Mouse (Mus musculus): ENCODE results near the gene Ccdc40. TPM values are rescaled to one million over a fixed set of nuclear protein-coding genes. Genes with fewer than 3 reads are reported as not detected.
"Not testable (repeated sequence)": the region's sequence is repeated elsewhere in the genome, so short reads cannot be mapped to it uniquely, and the experiment has no call there.

Gene Ccdc40
- polyA plus RNA-seq, 1 experiment, result 0.47 TPM

GRCm38 (mm10) chr11:119285791-119286527, 57.6 kb downstream of the Ccdc40 start:
- TF ChIP-seq POLR2A (IDR thresholded peaks at IDR 0.05; ENCODE audit: low read depth, low read length) (no peak), CTCF (IDR thresholded peaks at IDR 0.05; ENCODE audit: extremely low read depth, insufficient read depth, insufficient read length, insufficient replicate concordance) (no peak)
- DNase-seq (ENCODE audit: low read depth in 1 of 2, low spot score in 2 of 2), result no peak
- Histone ChIP-seq H3K27ac (ENCODE audit: insufficient read depth, low read length) (no peak overlapping the region), H3K27me3 (ENCODE audit: control insufficient read depth, insufficient read depth, low read length) (no peaks in the 10 kb centered on the region), H3K4me1 (ENCODE audit: control insufficient read depth, insufficient read depth, insufficient read length) (no peaks in the 10 kb centered on the region; the same call in 1 of the 2 replicates), H3K36me3 (ENCODE audit: control insufficient read depth, insufficient read depth, low read length) (peaks cover 23% of the 10 kb centered on the region), H3K4me3 (ENCODE audit: extremely low read depth, insufficient read depth, insufficient read length) (no peak overlapping the region)
- WGBS, result 77% methylated on average over 9 of the region's 9 CpGs

- TF ChIP-seq CTCF (IDR thresholded peaks at IDR 0.05; ENCODE audit: extremely low read depth, insufficient read depth, insufficient read length, insufficient replicate concordance), result no peak
- no peak for TF ChIP-seq POLR2A (IDR thresholded peaks at IDR 0.05; ENCODE audit: low read depth, low read length)
- H3K4me3 ChIP-seq (ENCODE audit: extremely low read depth, insufficient read depth, insufficient read length), result no peak overlapping the region
- H3K36me3 ChIP-seq (ENCODE audit: control insufficient read depth, insufficient read depth, low read length), result peaks cover 31% of the 10 kb centered on the region
- H3K27me3 ChIP-seq (ENCODE audit: control insufficient read depth, insufficient read depth, low read length), result no peaks in the 10 kb centered on the region
- no peak overlapping the region for H3K27ac ChIP-seq (ENCODE audit: insufficient read depth, low read length)
- WGBS, result 91% methylated on average over 20 of the region's 20 CpGs
- no peaks in the 10 kb centered on the region; the same call in 1 of the 2 replicates for H3K4me1 ChIP-seq (ENCODE audit: control insufficient read depth, insufficient read depth, insufficient read length)
- no peak for DNase-seq (ENCODE audit: low read depth in 1 of 2, low spot score in 2 of 2)
These were observed 59.0 kb downstream of the Ccdc40 start for GRCm38 (mm10) chr11:119287207-119287992.

GRCm38 (mm10) chr11:119292861-119293260, 64.5 kb downstream of the Ccdc40 start:
- peaks cover 60% of the 10 kb centered on the region for H3K36me3 ChIP-seq (ENCODE audit: control insufficient read depth, insufficient read depth, low read length)
- not testable (repeated sequence) for DNase-seq (ENCODE audit: low read depth in 1 of 2, low spot score in 2 of 2); H3K4me1 ChIP-seq (ENCODE audit: control insufficient read depth, insufficient read depth, insufficient read length); H3K4me3 ChIP-seq (ENCODE audit: extremely low read depth, insufficient read depth, insufficient read length); H3K27me3 ChIP-seq (ENCODE audit: control insufficient read depth, insufficient read depth, low read length); H3K27ac ChIP-seq (ENCODE audit: insufficient read depth, low read length)
- WGBS, result 96% methylated on average over 8 of the region's 8 CpGs

- WGBS, result 31% methylated on average over 6 of the region's 6 CpGs
- H3K4me3 ChIP-seq (ENCODE audit: extremely low read depth, insufficient read depth, insufficient read length), result no peak overlapping the region
- no peak for DNase-seq (ENCODE audit: low read depth in 1 of 2, low spot score in 2 of 2)
- no peak overlapping the region for H3K27ac ChIP-seq (ENCODE audit: insufficient read depth, low read length)
- H3K36me3 ChIP-seq (ENCODE audit: control insufficient read depth, insufficient read depth, low read length), result peaks cover 33% of the 10 kb centered on the region
- H3K4me1 ChIP-seq (ENCODE audit: control insufficient read depth, insufficient read depth, insufficient read length), result peaks cover 6% of the 10 kb centered on the region; the same call in 1 of the 2 replicates
- no peak for TF ChIP-seq POLR2A (IDR thresholded peaks at IDR 0.05; ENCODE audit: low read depth, low read length)
- H3K27me3 ChIP-seq (ENCODE audit: control insufficient read depth, insufficient read depth, low read length), result no peaks in the 10 kb centered on the region
These were observed 69.6 kb downstream of the Ccdc40 start for GRCm38 (mm10) chr11:119297996-119298395.

GRCm38 (mm10) chr11:119298917-119299316, 70.5 kb downstream of the Ccdc40 start:
- 12% methylated on average over 7 of the region's 7 CpGs for WGBS
- TF ChIP-seq POLR2A (IDR thresholded peaks at IDR 0.05; ENCODE audit: low read depth, low read length) (no peak), CTCF (IDR thresholded peaks at IDR 0.05; ENCODE audit: extremely low read depth, insufficient read depth, insufficient read length, insufficient replicate concordance) (no peak)

GRCm38 (mm10) chr11:119299391-119300245, 71.2 kb downstream of the Ccdc40 start, which contains the start of gene Eif4a3:
Gene Eif4a3 (minus strand): TSS chr11:119300089.
- peak within 1 kb of the TSS; percentile 99 for H3K4me3 ChIP-seq (ENCODE audit: extremely low read depth, insufficient read depth, insufficient read length)
- H3K27ac ChIP-seq (ENCODE audit: insufficient read depth, low read length), result peak within 1 kb of the TSS; percentile 88
- H3K4me1 ChIP-seq (ENCODE audit: control insufficient read depth, insufficient read depth, insufficient read length), result peaks cover 6% of the 10 kb centered on the region; the same call in 1 of the 2 replicates
- under 1% methylated on average over 89 of the region's 89 CpGs for WGBS
- peak; percentile 96 for DNase-seq (ENCODE audit: low read depth in 1 of 2, low spot score in 2 of 2)
- peak; percentile 56 for TF ChIP-seq POLR2A (IDR thresholded peaks at IDR 0.05; ENCODE audit: low read depth, low read length)
- TF ChIP-seq CTCF (IDR thresholded peaks at IDR 0.05; ENCODE audit: extremely low read depth, insufficient read depth, insufficient read length, insufficient replicate concordance), result no peak
- no peaks in the 10 kb centered on the region for H3K27me3 ChIP-seq (ENCODE audit: control insufficient read depth, insufficient read depth, low read length)
- peaks cover 17% of the 10 kb centered on the region for H3K36me3 ChIP-seq (ENCODE audit: control insufficient read depth, insufficient read depth, low read length)

More at GRCm38 (mm10) chr11:119298917-119299316, 70.5 kb downstream of the Ccdc40 start:
- H3K36me3 ChIP-seq (ENCODE audit: control insufficient read depth, insufficient read depth, low read length), result peaks cover 24% of the 10 kb centered on the region
- peak overlapping the region; percentile 99 for H3K4me3 ChIP-seq (ENCODE audit: extremely low read depth, insufficient read depth, insufficient read length)
- H3K27ac ChIP-seq (ENCODE audit: insufficient read depth, low read length), result no peak overlapping the region
- H3K27me3 ChIP-seq (ENCODE audit: control insufficient read depth, insufficient read depth, low read length), result no peaks in the 10 kb centered on the region
- H3K4me1 ChIP-seq (ENCODE audit: control insufficient read depth, insufficient read depth, insufficient read length), result peaks cover 6% of the 10 kb centered on the region; the same call in 1 of the 2 replicates
- no peak for DNase-seq (ENCODE audit: low read depth in 1 of 2, low spot score in 2 of 2)
